Mouse (Mus musculus): Measurements from ENCODE around the gene Spag17.
A peak's percentile ranks its signal among the peaks of the same experiment; 100 is the strongest.
"Not testable (repeated sequence)": the region's sequence is repeated elsewhere in the genome, so short reads cannot be mapped to it uniquely, and the experiment has no call there.

Spag17 gene

DNA sequence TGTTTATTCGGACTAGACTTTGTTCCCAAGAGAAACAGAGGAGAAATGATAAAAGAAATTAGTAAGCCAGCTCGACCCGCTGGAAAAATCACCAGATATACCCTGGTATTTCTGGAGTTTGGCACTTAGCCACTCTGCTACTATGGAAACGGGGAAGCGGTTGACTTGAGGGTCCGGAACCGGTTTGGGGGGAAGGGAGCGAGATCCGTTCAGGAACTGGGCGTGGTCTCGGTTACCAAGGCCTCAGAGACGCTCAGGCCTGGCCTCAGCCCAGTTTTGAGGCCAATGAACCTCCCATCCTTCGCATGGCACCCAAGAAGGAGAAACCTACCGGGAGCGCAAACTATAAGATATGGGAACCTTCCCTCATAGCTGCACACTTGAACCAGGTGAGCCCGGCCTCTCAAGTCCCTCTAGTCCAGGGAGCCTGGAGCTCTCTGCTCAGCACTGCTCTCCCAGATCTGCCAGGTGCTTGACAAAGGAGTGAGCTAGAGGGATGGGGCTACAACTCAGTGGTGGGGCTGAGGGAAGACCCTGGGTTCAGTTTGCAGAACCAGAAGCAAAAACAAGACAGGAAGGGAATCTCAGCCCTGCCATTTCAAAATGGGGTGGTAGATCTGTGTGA, at the start of gene Spag17:
Gene Spag17 (plus strand): TSS at position 220 of the 625 bp plus-strand sequence.
- no peak for DNase-seq

DNA sequence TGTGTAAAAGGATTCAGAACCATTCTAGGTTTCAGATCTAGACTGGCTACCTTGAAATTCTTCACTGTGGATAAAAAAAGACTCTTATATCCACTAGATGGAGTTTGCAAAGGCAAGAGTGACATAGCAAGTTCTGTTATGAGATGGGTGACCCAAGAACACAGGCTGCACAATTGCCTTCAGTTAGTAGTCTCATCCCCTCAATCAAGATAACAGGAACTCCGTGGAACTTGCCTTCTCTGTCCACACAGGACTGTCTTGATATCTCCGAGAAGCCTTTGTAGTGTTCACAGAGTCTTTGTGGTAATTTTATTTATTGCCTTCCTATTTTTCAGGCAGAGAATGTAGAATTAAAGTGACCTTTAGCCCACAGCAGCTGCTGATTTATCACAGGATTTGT, 42.9 kb upstream of the Spag17 start:
- no peak for DNase-seq

DNA sequence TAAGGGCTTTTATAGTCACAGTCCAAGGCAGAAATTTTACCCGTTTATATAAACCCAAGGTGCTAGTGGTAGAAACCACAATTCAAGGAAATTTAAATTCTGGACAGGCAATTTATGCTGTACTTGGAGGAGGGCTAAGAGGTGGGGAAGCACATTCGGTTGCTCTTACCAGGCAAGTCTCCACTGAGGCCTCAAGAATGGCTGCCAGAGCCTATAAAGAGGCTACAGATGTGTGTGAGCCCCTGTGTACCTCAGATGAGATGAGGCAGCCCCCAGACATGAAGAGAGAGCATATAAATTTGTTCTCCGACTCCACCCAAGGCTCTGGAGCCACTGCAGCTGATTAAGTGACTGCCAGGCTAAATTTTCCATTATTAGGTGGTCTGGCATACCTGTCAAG, 42.4 kb upstream of the Spag17 start:
- no peak for DNase-seq

DNA sequence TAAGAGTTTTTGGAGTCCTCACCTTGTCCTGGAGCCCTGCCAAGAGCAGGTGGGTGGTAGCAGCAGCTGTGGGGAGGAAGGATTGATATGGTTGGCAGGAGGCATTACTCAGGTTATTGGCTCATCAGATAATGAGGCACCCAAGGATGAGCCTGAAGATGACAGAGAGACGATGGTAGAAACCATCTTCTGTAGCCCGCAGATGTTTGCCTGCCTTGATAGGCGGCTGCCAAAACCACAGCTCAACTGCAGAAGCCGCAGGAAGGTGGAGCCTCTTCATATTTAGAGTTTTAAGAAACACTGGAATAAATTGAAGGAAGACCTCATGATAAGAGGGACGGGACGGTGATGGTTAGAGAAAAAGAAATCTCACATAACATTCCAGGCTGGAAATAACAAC, 42.0 kb upstream of the Spag17 start:
- DNase-seq = no peak

DNA sequence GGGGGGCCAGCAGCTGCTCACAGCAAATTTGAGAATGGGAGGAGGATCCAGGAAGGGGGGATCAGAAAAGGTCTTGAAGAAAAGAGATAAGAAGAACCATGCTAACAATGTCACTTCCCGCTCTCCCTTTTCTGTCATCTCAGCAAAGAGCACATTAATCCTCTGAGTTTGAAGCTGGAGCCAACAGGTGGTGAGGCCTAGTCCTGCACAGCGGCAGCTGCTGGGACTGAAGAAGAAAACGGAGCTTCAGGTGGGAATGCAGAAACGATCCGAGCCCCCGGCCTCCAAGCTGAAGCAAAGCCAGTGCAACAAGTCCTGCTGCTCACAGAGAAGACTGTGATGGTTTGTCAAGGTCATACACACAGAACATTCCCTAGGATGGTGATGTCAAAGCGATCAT, 34.3 kb upstream of the Spag17 start:
- no peak for DNase-seq

DNA sequence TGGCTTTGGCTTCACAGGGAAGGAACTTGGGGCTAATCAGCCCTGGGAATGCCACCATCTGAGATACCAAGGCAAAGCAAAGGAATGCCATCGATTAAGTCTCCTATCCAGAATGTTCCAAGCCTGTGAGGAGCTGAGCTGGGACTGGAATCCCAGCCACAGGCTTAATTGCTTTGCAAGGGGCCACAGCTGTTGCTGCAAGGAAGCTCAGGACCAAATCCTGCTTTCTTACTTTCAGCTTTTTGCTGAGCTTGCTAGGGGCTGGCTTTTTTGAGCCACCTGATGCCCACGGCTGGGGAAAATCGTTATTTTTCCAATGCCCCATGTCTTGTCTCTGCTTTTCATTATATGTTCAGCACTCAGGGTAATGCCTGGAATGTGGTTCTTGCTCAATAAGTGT, 30.6 kb upstream of the Spag17 start:
- DNase-seq = no peak

DNA sequence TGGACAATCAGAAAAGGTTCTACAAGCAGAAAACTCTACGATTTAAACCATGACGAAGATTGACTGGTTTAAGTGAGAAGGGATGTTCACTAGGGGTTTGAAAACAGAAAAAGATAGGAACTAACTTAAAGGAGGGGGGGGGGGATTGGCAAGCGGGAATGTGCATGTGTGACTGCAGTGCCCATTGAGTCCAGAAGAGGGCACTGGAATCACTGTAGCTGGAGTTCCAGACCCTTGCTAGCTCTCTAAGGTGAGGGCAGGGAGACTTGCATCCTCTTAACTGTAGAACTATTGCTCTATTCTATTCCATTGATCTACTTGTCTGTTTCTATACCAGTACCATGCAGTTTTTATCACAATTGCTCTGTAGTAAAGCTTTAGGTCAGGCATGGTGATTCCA, 26.3 kb upstream of the Spag17 start:
- no peak for DNase-seq

DNA sequence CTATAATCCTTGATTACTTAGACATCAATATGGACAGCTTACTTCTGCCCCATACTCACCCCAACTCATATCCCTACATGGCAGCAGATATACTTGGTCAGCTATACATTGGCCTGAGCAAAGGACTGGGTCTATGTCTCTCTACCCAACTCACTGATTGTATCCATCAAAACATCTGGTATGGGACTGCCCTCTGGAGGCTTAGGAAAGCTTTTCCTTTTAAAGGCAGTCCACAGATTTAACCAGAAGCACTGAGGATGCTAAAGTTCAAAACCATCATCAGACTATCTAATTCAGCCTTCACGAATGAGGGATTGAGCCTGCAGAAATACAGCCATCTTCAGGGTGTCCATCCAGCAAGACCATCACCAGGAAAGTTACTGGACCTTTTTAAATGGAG, 20.5 kb upstream of the Spag17 start:
- no peak for DNase-seq

DNA sequence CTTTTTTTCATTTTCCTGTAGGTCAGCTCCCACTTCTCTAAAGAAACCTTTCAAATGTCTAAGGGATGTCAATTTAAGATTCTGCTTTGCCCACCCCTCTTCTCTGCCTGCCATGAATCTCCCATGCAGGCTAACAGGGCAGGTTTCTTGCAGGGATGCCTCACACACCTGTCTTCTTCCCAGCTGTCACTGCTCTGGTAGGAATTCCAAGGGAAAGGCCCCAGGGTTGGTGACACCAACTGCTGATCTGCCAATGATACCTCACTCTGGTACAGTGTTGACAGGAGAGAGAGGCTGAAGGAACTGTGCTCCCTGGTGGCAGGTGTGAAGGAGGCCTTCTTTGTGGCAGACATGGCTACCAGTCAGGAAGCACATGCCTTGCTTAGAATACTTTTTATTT, 10.1 kb upstream of the Spag17 start:
- DNase-seq = no peak

DNA sequence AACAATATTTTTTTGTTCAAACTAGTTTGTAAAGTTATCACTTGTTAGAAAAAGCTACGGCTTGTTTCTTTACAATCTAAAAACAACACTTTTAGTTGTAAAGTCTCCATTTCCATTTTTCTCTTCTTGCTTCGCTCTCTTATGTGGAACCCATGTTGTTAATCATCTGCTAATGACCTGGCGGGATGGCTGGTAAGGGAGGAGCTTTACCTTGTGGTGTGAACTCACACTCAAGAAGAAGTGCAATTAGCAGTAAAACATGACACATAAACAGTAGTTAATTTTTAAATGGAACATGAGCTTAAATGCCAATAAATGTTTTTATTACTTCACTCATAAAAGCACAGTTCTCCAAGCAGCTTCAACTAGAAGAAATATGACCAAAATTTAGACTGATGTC, 3.7 kb upstream of the Spag17 start:
- no peak for DNase-seq

DNA sequence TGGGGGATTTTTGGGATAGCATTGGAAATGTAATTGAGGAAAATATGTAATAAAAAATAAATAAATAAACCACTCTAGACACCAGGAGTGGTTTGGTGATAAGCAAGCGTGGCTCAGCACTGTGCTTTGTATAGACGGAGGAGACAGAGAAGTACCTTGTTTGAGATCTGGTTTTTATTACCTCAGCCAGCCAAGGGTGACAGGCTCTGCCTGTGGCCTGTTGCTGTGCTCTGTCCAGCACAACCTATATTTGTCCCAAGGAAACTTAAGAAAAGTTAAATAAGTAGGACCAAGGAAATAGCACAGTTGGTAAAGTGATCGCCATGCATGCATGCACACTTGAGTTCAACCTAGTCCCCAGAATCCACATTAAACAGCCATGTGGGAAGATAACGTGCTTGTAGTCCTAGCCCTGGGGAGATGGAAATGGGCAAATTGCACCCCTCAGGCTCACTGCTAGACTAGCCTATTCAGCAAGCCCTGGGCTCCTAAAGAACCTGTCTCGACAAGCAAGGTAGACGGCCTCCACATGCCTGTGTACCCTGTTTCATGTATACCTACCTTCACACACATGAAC, 1.1 kb upstream of the Spag17 start:
- no peak for DNase-seq

DNA sequence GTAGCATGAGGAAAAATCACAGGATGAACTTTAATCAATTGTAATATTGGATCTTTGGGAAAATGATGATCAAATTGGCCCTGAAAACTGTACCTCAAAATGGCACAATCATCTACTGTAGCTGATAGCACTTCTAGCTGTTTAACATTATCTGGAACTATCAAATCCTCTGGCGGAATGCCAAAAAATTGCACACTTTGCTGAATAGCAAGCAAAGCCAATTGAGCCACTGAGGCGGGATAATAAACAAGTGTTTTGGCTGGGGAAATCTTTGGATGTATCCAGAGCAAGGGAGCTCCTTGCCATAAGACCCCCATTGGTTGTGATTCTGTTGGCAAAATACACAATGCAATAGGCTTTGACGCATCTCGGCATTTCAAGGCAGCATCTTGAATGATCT, 9.5 kb downstream of the Spag17 start:
- not testable (repeated sequence) for DNase-seq

DNA sequence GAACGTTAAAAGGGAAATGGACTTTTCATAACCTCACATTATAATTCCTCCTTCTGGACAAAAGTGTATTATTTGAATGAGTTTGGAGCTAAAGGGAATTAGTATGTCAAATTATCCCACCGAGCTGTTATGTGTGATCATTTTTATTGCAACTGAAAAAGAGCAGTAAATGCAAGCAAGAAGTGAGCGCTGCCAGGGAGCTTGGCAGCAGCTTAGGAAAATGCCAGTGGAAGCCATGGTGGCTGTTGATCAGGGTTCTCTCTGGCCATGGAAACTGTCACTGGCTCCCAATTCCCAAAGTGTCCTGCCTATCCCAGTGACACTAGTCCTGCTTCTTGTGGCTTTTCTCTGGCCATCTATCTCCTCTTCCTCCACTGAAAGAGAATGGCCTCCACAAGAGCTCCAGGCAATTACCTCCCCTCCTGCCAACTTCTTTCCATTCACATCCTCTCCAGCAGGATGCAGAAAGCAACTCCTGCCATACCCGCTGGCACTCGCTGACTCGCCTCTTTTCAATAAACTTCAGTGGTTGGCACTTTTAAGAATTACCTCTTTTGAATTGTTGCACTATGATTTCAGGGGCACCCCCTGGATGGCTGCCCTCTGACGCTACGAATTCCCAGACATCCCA, 28.7 kb downstream of the Spag17 start:
- DNase-seq = no peak

DNA sequence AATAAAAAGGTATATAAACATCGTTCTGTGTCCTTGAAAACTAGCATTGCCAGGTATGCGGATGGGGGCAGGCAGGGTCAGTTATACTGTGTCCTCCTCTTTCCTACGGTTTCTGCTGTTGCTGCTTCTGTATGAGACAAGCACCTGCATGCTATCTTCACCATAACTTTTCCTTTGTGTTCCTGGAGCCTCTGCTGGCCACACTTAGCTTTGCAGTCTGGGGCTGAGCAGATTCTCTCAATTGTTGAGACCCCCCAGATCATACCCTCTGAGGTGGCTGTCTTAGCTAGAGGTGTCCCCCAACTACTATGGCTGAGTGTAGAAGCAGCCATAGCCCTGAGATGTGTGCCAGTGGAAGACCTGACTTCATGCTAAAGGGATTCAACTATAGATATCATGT, 37.7 kb downstream of the Spag17 start:
- no peak for DNase-seq

DNA sequence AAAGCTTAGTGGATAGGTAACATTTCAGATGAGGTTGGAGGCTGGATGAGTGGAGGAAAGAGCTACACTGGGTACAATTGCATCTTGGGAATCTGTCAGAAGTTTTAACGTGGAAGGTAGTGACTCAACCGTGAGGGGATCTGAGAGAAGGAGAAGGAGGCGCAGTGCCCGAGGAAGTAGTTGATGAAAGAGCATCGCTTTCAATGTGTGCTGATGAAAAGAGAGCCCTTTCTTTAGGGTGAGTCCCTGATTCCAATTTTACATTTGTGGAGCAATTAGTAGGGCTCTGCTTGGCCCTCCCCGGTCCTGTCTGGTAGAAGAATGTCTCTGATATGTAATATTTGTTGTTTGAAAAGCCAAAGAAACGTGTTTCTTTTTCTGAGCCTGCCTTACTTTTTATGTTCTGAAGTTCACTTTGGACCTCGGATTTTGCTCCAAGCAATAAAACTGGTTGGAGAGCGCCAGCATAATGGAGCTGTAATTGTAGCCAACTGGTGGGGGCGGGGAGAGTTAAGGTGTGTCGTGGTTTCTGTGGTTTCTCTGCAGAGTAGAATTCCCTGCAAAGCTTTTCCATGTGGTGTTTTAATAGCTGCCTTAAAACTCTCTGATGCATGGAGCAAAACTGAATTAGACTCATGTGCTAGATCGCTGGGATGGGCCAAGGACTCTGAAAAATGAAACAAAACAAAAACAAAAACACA, 45.9 kb downstream of the Spag17 start:
- DNase-seq = no peak

DNA sequence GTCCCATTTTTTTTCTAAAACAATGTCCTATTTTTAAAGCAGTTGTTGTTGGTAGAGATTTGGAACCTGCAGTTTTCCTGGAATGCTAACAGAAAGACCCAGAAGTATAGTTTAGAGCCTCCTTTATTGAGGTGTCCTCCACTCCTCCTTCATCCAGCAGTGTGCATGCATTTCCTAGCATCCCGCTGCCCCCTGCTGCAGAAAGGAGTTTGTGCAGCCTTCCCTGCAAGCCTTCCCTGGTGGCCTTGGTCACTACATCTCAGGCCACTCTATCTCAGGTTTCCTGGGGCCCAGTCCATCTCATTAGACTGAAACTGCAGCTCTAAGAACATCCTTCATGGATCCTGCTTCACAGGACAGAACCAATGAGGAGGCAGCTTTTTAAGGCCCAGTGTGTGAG, 51.0 kb downstream of the Spag17 start:
- DNase-seq = no peak

DNA sequence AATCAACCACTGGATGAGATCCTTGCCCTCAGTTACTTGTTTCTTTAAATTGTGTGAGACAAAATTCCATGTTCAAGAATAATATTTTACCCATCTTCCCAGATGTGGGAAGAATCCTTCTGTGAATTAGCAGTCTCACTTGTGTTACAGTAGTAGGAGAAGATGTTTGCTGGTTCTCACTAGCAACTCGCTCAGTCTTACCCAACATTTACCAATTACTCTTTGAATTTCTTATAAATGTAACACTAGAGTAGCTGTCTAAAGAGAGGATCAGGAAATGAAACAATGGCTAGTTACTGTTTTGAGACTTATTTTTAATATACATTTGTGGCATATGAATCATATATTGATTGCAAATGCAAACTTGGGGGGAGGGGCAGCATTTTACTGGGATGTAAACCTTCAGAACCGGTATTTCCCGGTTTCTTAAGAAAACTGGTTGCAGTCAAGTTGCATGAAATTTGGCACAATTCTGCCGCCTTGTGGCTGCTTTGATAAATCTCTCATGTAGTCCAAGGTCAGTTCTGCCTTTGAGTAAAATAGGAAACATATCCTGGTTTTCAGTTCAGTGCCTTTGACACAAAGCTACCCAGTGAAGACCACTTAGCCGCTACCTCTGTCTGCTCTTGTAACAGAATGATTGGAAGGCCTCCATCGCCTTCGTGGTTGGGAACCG, 53.5 kb downstream of the Spag17 start:
- peak; percentile 56 to 70 for DNase-seq

DNA sequence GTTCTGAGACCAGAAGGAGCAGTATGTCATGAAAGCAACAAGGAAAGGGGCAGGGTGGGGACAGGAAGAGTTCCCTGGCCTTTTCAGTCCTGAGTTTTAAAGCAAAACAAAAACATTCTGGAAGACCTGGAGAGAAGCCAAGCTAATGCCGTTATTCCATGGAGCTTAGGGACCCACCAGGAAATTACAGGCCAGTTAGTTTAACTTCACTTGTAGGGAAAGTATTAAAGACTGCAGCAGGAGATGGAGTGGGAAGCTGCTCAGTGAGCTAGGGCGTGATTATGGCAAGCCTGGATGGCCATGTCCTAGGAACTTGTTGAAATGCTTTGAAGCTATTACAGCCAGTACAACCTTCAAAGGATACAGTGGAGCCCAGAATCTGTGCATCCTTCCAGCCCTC, 60.0 kb downstream of the Spag17 start:
- DNase-seq = no peak

DNA sequence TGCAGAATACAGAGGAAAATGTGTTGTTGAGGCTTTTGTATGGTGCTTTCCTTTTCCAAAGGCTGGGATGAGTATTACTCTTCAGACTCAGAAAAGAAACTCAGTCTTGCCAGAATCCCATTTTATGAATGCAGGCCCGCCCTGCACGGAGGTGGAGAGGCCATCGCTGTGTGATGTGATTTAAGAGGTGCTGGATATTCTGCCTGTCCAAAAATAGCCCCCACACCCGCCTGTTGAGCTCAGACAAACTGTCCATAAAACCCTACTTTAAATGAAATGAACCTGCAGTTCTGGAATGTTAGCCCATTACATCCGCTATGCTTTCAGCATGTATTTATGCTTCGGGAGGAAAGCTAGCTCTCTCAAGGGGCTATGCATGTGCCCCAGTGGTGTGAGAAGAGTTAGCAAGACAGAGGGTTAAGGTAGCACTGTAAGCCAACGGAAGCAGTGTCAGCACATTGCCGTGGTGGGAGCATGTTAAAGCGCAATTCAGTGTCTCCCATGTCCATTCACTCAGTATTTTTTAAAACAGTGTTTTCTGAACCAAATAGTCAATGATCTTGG, 68.9 kb downstream of the Spag17 start:
- DNase-seq = no peak

DNA sequence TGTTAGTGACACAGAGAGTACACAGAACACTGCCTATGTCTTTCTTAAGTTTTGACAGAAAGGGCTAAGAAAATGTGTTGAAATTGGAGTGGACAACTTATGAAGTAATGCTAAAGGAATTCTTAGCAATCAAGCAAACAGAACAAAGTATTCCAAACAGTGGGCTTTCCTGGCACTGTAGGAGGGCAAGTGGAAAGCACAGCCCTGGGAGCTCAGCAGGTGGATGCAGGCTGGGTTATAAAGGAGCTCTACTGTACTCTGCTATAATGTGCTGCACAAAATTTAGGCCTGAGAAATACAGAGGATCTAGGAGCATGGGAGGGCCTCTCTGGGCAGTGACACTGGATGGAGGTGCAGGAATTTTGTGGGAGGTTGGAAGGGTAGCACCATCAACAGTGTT, 71.3 kb downstream of the Spag17 start:
- no peak for DNase-seq

DNA sequence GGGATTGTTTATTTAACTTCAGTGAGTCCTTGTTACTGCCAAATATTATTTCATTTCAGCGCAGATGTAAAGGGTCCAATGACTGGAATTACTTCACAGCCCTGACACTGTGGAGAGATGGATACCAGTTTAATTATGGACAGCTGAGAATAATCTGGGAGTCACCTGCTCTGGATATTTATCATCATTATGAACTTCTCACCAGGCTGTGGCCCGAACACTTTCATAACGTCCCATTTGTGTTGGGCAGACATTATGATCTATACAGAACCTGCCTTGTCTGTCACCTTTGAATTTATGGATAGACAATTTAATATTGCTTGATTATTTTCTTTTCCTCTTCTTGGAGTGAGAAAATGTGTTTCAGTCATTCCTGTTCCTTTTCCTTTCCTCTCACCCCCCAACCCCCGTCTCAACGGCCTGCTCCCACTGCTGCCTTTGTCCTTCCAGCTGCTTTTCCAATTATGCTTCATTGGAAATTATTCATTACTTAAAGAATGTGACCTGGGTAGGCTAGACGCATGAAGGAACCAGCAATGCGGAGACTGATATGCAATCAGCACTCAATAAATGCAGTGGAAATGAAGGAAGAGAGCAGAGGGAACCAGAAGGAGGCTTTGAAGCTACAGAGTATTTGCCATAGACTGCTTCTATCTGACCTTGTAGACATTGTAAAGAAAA, 74.7 kb downstream of the Spag17 start:
- DNase-seq = no peak

DNA sequence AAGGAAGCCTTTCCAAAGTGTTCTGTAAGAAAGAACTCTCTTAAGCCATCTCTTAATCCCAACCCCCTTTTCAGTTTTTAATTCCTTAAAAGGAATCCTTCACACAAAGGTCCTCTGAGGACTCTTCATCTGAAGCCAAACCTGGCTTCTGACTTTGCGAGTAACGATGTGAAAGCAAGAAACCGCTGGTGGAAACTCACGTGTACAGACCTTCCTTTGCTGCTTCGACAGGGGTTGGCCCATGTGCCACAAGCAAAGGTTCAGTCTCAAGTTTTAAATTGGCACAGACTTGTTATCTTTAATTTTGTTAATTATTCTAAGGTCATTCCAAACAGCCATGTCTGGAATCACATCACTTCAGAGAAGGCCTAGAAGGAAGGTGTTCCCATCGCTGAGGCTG, 79.1 kb downstream of the Spag17 start:
- DNase-seq = no peak

DNA sequence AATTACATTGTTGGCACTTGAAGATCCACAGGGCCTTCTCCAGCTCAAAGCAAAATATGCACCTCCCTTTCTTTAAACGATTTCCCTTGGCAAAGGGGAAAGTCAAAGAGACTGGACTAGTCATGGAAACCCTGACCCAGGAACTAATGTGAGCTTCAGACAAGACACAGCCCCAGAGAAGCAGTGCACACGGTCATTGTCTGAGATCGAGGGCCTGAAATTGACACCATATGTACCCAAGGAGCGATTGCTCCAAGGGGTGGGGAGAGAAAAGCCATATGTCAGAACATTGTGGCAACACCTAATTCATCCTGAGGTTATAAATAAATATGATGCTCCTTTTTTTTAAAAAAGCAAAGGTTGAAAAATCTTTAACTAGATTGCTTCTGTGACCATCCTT, 80.7 kb downstream of the Spag17 start:
- no peak for DNase-seq
